Mouse (Mus musculus) neural tube, embryonic 13.5 days (tissue): ENCODE results near the gene H6pd. TPM values are rescaled to one million over a fixed set of nuclear protein-coding genes. Genes with fewer than 3 reads are reported as not detected.

ENCODE experiments used
- ATAC-seq: fragments of 200-750 bp; cut with Nextera tagmentation; 2 replicates; pipeline ENCODE4 v1.8.0; 2017; ENCODE audit warnings: low read depth, mild to moderate bottlenecking, moderate TSS enrichment, moderate library complexity
- H3K27ac ChIP-seq: fragments of 300-500 bp; sonication (generic); replicated peaks from 2 replicates; pipeline ENCODE4 v1.5.1; 2015; ENCODE audit warnings: moderate library complexity, mild to moderate bottlenecking, inconsistent platforms
- H3K27me3 ChIP-seq: fragments of 300-500 bp; sonication (generic); 2 replicates; pipeline ENCODE4 v1.6.1; 2015; ENCODE audit warnings: mild to moderate bottlenecking, inconsistent platforms
- H3K36me3 ChIP-seq: fragments of 300-500 bp; sonication (generic); 2 replicates; pipeline ENCODE4 v1.6.1; 2015; ENCODE audit warnings: mild to moderate bottlenecking, inconsistent platforms
- H3K4me1 ChIP-seq: fragments of 300-500 bp; sonication (generic); replicated peaks from 2 replicates; pipeline ENCODE4 v1.6.1; 2015; ENCODE audit warnings: inconsistent platforms
- H3K4me2 ChIP-seq: fragments of 300-500 bp; sonication (generic); 2 replicates; pipeline ENCODE4 v1.6.1; 2015; ENCODE audit warnings: inconsistent platforms, mild to moderate bottlenecking, moderate library complexity
- H3K4me3 ChIP-seq: fragments of 300-500 bp; sonication (generic); 2 replicates; pipeline ENCODE4 v1.5.1; 2015; ENCODE audit warnings: mild to moderate bottlenecking, inconsistent platforms
- H3K9ac ChIP-seq: fragments of 300-500 bp; sonication (generic); 2 replicates; pipeline ENCODE4 v1.6.1; 2015; ENCODE audit warnings: moderate library complexity, mild to moderate bottlenecking, inconsistent platforms
- H3K9me3 ChIP-seq: fragments of 300-500 bp; sonication (generic); 2 replicates; pipeline ENCODE4 v1.6.1; 2016; ENCODE audit warnings: inconsistent platforms
- WGBS: fragments of 180-500 bp; shearing (Covaris S2); methylation state at CpG from one replicate; pipeline ENCODE4 v1.1.7; 2015; 5-methylcytosine and 5-hydroxymethylcytosine counted together
- polyA plus RNA-seq: library from polyadenylated mRNA; unstranded; fragments of >200 nt; fragmentation: Nextera tagmentation; extraction: Ambion mirVana; gene quantifications from 2 replicates; pipeline ENCODE4 v1.2.1, GENCODE M21; 2015

H6pd gene
- polyA plus RNA-seq, 1 experiment from 2014 or later: 3.5 TPM

- Histone ChIP-seq H3K4me2 (no peak overlapping the region), H3K27ac (no peak overlapping the region), H3K9ac (no peak overlapping the region), H3K27me3 (no peaks in the 10 kb centered on the region), H3K36me3 (no peaks in the 10 kb centered on the region), H3K4me3 (no peak overlapping the region), H3K4me1 (peaks cover 27% of the 10 kb centered on the region), H3K9me3 (no peaks in the 10 kb centered on the region)
- WGBS: 77% methylated on average over 2 of the region's 2 CpGs
- no peak for ATAC-seq
These were observed 30.0 kb downstream of the H6pd start for GRCm38 (mm10) chr4:149978820-149979219.

- peak overlapping the region; percentile 61 for H3K27ac ChIP-seq
- no peaks in the 10 kb centered on the region for H3K27me3 ChIP-seq
- no peak overlapping the region for H3K9ac ChIP-seq
- no peak overlapping the region for H3K4me3 ChIP-seq
- no peak overlapping the region for H3K4me2 ChIP-seq
- no peaks in the 10 kb centered on the region for H3K36me3 ChIP-seq
- H3K4me1 ChIP-seq: peaks cover 27% of the 10 kb centered on the region
- no peaks in the 10 kb centered on the region for H3K9me3 ChIP-seq
- WGBS: 49% methylated on average over 17 of the region's 17 CpGs
- 0 out of 2 replicates have a peak, but pooled peaks have one; percentile 20 for ATAC-seq
These were observed 30.9 kb downstream of the H6pd start for GRCm38 (mm10) chr4:149977801-149978544.

GRCm38 (mm10) chr4:149977181-149977580 is 31.6 kb downstream of the H6pd start:
- Histone ChIP-seq H3K36me3 (no peaks in the 10 kb centered on the region), H3K27me3 (no peaks in the 10 kb centered on the region), H3K4me2 (no peak overlapping the region), H3K4me3 (no peak overlapping the region), H3K27ac (no peak overlapping the region), H3K9ac (no peak overlapping the region), H3K4me1 (peaks cover 27% of the 10 kb centered on the region), H3K9me3 (no peaks in the 10 kb centered on the region)
- no peak for ATAC-seq
- 78% methylated on average over 6 of the region's 6 CpGs for WGBS

GRCm38 (mm10) chr4:149975730-149976254 is 33.0 kb downstream of the H6pd start:
- no peak for ATAC-seq
- 76% methylated on average over 5 of the region's 5 CpGs for WGBS

GRCm38 (mm10) chr4:149975291-149975690 is 33.5 kb downstream of the H6pd start:
- H3K27me3 ChIP-seq: no peaks in the 10 kb centered on the region
- no peak overlapping the region for H3K4me3 ChIP-seq
- H3K4me2 ChIP-seq: no peak overlapping the region
- no peak for ATAC-seq
- H3K9me3 ChIP-seq: no peaks in the 10 kb centered on the region
- no peaks in the 10 kb centered on the region for H3K36me3 ChIP-seq
- H3K27ac ChIP-seq: no peak overlapping the region
- no peak overlapping the region for H3K9ac ChIP-seq
- H3K4me1 ChIP-seq: peaks cover 27% of the 10 kb centered on the region
- WGBS: 84% methylated on average over 8 of the region's 8 CpGs

More at GRCm38 (mm10) chr4:149975730-149976254, 33.0 kb downstream of the H6pd start:
- Histone ChIP-seq H3K4me2 (no peak overlapping the region), H3K27ac (no peak overlapping the region), H3K36me3 (no peaks in the 10 kb centered on the region), H3K4me1 (peaks cover 27% of the 10 kb centered on the region), H3K9me3 (no peaks in the 10 kb centered on the region), H3K4me3 (no peak overlapping the region), H3K27me3 (no peaks in the 10 kb centered on the region), H3K9ac (no peak overlapping the region)

- H3K9me3 ChIP-seq: no peaks in the 10 kb centered on the region
- peaks cover 8% of the 10 kb centered on the region for H3K4me1 ChIP-seq
- WGBS: 69% methylated on average over 9 of the region's 9 CpGs
- ATAC-seq: no peak
- no peaks in the 10 kb centered on the region for H3K27me3 ChIP-seq
- H3K27ac ChIP-seq: no peak overlapping the region
- H3K9ac ChIP-seq: no peak overlapping the region
- H3K4me3 ChIP-seq: no peak overlapping the region
- no peaks in the 10 kb centered on the region for H3K36me3 ChIP-seq
- no peak overlapping the region for H3K4me2 ChIP-seq
These were observed 37.4 kb downstream of the H6pd start for GRCm38 (mm10) chr4:149971393-149971792.

- H3K36me3 ChIP-seq: no peaks in the 10 kb centered on the region
- no peak overlapping the region for H3K4me2 ChIP-seq
- H3K9ac ChIP-seq: no peak overlapping the region
- H3K4me3 ChIP-seq: no peak overlapping the region
- no peaks in the 10 kb centered on the region for H3K27me3 ChIP-seq
- ATAC-seq: no peak
- no peaks in the 10 kb centered on the region for H3K9me3 ChIP-seq
- no peak overlapping the region for H3K27ac ChIP-seq
- 27% methylated on average over 6 of the region's 6 CpGs for WGBS
- peaks cover 17% of the 10 kb centered on the region for H3K4me1 ChIP-seq
These were observed 40.3 kb downstream of the H6pd start for GRCm38 (mm10) chr4:149968526-149968925.

GRCm38 (mm10) chr4:149966963-149967362 is 41.9 kb downstream of the H6pd start:
- 85% methylated on average over 9 of the region's 9 CpGs for WGBS
- no peak for ATAC-seq
- Histone ChIP-seq H3K27ac (no peak overlapping the region), H3K4me2 (no peak overlapping the region), H3K36me3 (no peaks in the 10 kb centered on the region), H3K9ac (no peak overlapping the region), H3K9me3 (no peaks in the 10 kb centered on the region), H3K4me1 (peaks cover 17% of the 10 kb centered on the region), H3K4me3 (no peak overlapping the region), H3K27me3 (no peaks in the 10 kb centered on the region)

- Histone ChIP-seq H3K4me1 (peaks cover 17% of the 10 kb centered on the region), H3K27me3 (no peaks in the 10 kb centered on the region), H3K36me3 (no peaks in the 10 kb centered on the region), H3K9me3 (no peaks in the 10 kb centered on the region), H3K4me2 (no peak overlapping the region), H3K27ac (no peak overlapping the region), H3K4me3 (no peak overlapping the region), H3K9ac (no peak overlapping the region)
- WGBS: 54% methylated on average over 5 of the region's 5 CpGs
- no peak; the same call in 1 of the 2 replicates for ATAC-seq
These were observed 42.6 kb downstream of the H6pd start for GRCm38 (mm10) chr4:149966252-149966651.

- 77% methylated on average over 6 of the region's 6 CpGs for WGBS
- no peaks in the 10 kb centered on the region for H3K9me3 ChIP-seq
- no peak overlapping the region for H3K27ac ChIP-seq
- H3K4me2 ChIP-seq: no peak overlapping the region
- no peaks in the 10 kb centered on the region for H3K27me3 ChIP-seq
- ATAC-seq: no peak
- no peak overlapping the region for H3K4me3 ChIP-seq
- H3K36me3 ChIP-seq: no peaks in the 10 kb centered on the region
- no peak overlapping the region for H3K9ac ChIP-seq
- H3K4me1 ChIP-seq: peaks cover 17% of the 10 kb centered on the region
These were observed 43.2 kb downstream of the H6pd start for GRCm38 (mm10) chr4:149965672-149966071.

- no peak overlapping the region for H3K4me2 ChIP-seq
- WGBS: 64% methylated on average over 6 of the region's 6 CpGs
- no peak overlapping the region for H3K27ac ChIP-seq
- no peak overlapping the region for H3K4me3 ChIP-seq
- ATAC-seq: no peak
- no peaks in the 10 kb centered on the region for H3K27me3 ChIP-seq
- no peaks in the 10 kb centered on the region for H3K9me3 ChIP-seq
- no peaks in the 10 kb centered on the region for H3K36me3 ChIP-seq
- no peak overlapping the region for H3K9ac ChIP-seq
- H3K4me1 ChIP-seq: peaks cover 17% of the 10 kb centered on the region
These were observed 43.6 kb downstream of the H6pd start for GRCm38 (mm10) chr4:149965242-149965641.

GRCm38 (mm10) chr4:149964770-149965169 is 44.1 kb downstream of the H6pd start:
- no peak for ATAC-seq
- Histone ChIP-seq H3K27ac (no peak overlapping the region), H3K4me3 (no peak overlapping the region), H3K4me1 (peaks cover 17% of the 10 kb centered on the region), H3K27me3 (no peaks in the 10 kb centered on the region), H3K4me2 (no peak overlapping the region), H3K9me3 (no peaks in the 10 kb centered on the region), H3K36me3 (no peaks in the 10 kb centered on the region), H3K9ac (no peak overlapping the region)
- 35% methylated on average over 3 of the region's 3 CpGs for WGBS

- H3K4me1 ChIP-seq: peaks cover 17% of the 10 kb centered on the region
- H3K27me3 ChIP-seq: no peaks in the 10 kb centered on the region
- H3K36me3 ChIP-seq: no peaks in the 10 kb centered on the region
- no peaks in the 10 kb centered on the region for H3K9me3 ChIP-seq
- 82% methylated on average over 8 of the region's 8 CpGs for WGBS
- H3K27ac ChIP-seq: no peak overlapping the region
- H3K4me2 ChIP-seq: no peak overlapping the region
- no peak for ATAC-seq
- no peak overlapping the region for H3K9ac ChIP-seq
- no peak overlapping the region for H3K4me3 ChIP-seq
These were observed 44.5 kb downstream of the H6pd start for GRCm38 (mm10) chr4:149964285-149964684.
